Mouse (Mus musculus): ENCODE measurements around the gene Plac8. TPM values are rescaled to one million over a fixed set of nuclear protein-coding genes. Genes with fewer than 3 reads are reported as not detected.

Gene Plac8
- polyA plus RNA-seq, 1 experiment from 2014 or later, result 34.3 TPM

DNA sequence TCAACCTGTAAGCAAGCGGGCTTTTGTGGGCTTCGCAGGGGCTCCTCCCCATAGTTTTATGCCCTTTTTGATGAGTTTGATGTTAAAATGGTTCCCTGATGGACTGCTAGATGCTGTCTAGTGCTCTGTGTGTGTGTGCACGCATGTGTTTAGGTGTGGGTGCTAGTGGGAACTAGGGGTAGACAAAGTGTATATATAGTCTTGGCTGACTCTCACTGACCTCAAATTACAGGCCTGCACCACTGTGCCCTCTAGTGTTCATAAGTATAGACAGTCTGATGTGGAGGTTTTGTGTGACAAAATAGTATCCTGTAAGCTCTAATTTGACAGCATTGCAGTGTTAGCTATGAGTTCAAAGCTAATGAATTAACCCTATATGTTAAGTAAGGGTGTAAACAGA lies 35.4 kb downstream of the Plac8 start:
- Histone ChIP-seq H3K9ac (ENCODE audit: low read depth, low read length) (no peak overlapping the region), H3K27me3 (replicated peaks; ENCODE audit: control insufficient read depth, insufficient read depth, low read length) (no peaks in the 10 kb centered on the region), H3K27ac (ENCODE audit: low read depth, low read length) (no peak overlapping the region), H3K4me2 (no peak overlapping the region), H3K4me3 (ENCODE audit: low read depth, low read length) (no peak overlapping the region), H3K4me1 (replicated peaks; ENCODE audit: control insufficient read depth, insufficient read depth, low read length) (no peaks in the 10 kb centered on the region), H3K9me3 (ENCODE audit: control insufficient read depth, low read length) (no peaks in the 10 kb centered on the region), H3K36me3 (ENCODE audit: control insufficient read depth, insufficient read depth, low read length) (peaks cover 24% of the 10 kb centered on the region)
- peak; percentile 43; the same call in 1 of the 2 replicates for ATAC-seq (replicated peaks; ENCODE audit: low FRiP score)
- WGBS, result 87% methylated on average over 3 of the region's 3 CpGs
- no peak for DNase-seq (ENCODE audit: low spot score)

DNA sequence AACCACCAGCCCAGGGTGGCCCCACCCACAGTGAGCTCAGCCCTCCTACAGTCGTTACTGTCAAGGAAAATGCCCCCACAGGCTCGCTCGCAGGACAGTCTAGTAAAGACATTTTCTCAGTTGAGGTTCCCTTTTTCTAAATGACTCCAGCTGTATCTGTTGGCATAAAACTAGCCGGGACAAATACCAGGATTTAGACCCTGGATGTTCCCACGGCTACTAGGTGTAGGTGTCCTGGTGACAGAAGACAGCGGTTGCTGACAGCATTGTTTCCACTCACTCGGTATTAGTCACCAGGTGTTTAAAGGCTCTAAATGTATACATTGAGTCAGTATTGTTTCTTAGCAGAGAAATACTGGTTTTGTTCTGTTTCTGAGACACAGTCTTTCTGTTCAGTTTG lies 36.2 kb downstream of the Plac8 start:
- 77% methylated on average over 7 of the region's 7 CpGs for WGBS
- Histone ChIP-seq H3K27me3 (replicated peaks; ENCODE audit: control insufficient read depth, insufficient read depth, low read length) (no peaks in the 10 kb centered on the region), H3K27ac (ENCODE audit: low read depth, low read length) (no peak overlapping the region), H3K36me3 (ENCODE audit: control insufficient read depth, insufficient read depth, low read length) (peaks cover 27% of the 10 kb centered on the region), H3K9ac (ENCODE audit: low read depth, low read length) (no peak overlapping the region), H3K4me3 (ENCODE audit: low read depth, low read length) (no peak overlapping the region), H3K4me1 (replicated peaks; ENCODE audit: control insufficient read depth, insufficient read depth, low read length) (no peaks in the 10 kb centered on the region), H3K4me2 (no peak overlapping the region), H3K9me3 (ENCODE audit: control insufficient read depth, low read length) (no peaks in the 10 kb centered on the region)
- ATAC-seq (replicated peaks; ENCODE audit: low FRiP score), result no peak
- DNase-seq (ENCODE audit: low spot score), result no peak

DNA sequence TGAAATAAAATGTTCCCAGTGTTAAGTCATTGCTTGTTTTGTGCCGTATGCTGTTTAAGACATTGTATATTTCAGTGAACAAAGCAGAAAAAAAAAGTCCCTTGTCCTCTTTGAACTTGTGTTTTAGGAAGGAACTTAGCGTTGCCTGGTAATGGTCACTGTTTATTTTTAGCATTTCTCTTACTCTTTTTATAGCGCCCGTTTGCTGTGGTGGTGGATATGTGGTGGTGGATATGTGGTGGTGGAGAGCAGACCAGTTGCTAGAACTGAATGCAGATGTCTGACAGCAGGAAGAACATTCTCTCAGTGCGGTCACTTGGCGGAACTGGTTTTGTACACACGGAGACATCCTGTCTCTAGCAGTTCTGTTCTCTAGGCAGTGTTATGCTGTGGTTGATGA lies 45.9 kb downstream of the Plac8 start:
- Histone ChIP-seq H3K27ac (ENCODE audit: low read depth, low read length) (no peak overlapping the region), H3K9ac (ENCODE audit: low read depth, low read length) (no peak overlapping the region), H3K36me3 (ENCODE audit: control insufficient read depth, insufficient read depth, low read length) (peaks cover 7% of the 10 kb centered on the region; the same call in 1 of the 2 replicates), H3K4me3 (ENCODE audit: low read depth, low read length) (no peak overlapping the region), H3K27me3 (replicated peaks; ENCODE audit: control insufficient read depth, insufficient read depth, low read length) (no peaks in the 10 kb centered on the region), H3K9me3 (ENCODE audit: control insufficient read depth, low read length) (no peaks in the 10 kb centered on the region), H3K4me1 (replicated peaks; ENCODE audit: control insufficient read depth, insufficient read depth, low read length) (0 out of 2 replicates have a peak, but pooled peaks cover 2% of the 10 kb centered on the region), H3K4me2 (no peak overlapping the region)
- no peak for DNase-seq (ENCODE audit: low spot score)
- 44% methylated on average over 7 of the region's 7 CpGs for WGBS
- ATAC-seq (replicated peaks; ENCODE audit: low FRiP score), result 0 out of 2 replicates have a peak, but pooled peaks have one; percentile 47

DNA sequence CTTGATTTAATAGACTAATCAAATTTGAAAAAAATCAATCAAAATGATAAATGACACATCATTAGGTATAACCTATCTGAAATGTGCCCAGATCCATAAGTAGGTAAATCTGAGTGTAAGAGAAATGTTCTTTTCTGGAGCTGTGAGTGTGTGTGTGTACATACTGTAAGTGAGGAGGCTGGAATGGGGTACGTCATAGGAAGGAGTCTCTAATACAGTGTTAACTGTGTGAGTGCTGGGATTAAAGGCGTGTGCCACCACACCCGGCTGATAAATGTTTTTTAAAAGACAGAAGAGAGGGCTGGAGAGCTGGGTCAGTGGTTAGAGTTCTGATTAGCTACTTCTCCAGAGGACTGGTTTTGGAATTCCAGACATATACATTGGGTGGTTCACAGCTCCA lies 46.4 kb downstream of the Plac8 start:
- no peak for DNase-seq (ENCODE audit: low spot score)
- Histone ChIP-seq H3K4me2 (no peak overlapping the region), H3K9ac (ENCODE audit: low read depth, low read length) (no peak overlapping the region), H3K36me3 (ENCODE audit: control insufficient read depth, insufficient read depth, low read length) (peaks cover 3% of the 10 kb centered on the region; the same call in 1 of the 2 replicates), H3K27me3 (replicated peaks; ENCODE audit: control insufficient read depth, insufficient read depth, low read length) (no peaks in the 10 kb centered on the region), H3K9me3 (ENCODE audit: control insufficient read depth, low read length) (no peaks in the 10 kb centered on the region), H3K27ac (ENCODE audit: low read depth, low read length) (no peak overlapping the region), H3K4me3 (ENCODE audit: low read depth, low read length) (no peak overlapping the region), H3K4me1 (replicated peaks; ENCODE audit: control insufficient read depth, insufficient read depth, low read length) (0 out of 2 replicates have a peak, but pooled peaks cover 2% of the 10 kb centered on the region)
- no peak for ATAC-seq (replicated peaks; ENCODE audit: low FRiP score)
- 54% methylated on average over 3 of the region's 3 CpGs for WGBS

DNA sequence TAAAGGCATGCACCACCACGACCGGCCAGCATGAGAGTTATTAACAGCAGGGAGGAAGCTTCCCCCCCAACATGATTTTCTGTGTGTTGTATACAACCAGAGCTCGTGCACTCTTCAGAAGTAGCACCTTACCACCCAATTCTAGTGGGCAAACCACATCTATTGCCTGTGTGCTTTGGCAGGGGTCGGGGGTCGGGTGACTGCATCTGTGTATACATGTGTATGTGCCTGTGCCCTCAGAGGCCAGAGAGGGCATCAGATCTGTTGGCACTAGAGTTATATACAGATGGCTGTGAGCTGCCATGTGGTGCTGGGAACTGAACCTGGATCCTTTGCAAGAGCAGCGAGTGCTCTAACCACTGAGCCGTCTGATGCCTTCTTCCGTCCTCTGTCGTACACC lies 47.1 kb downstream of the Plac8 start:
- ATAC-seq (replicated peaks; ENCODE audit: low FRiP score) (no peak), DNase-seq (ENCODE audit: low spot score) (no peak)
- Histone ChIP-seq H3K4me3 (ENCODE audit: low read depth, low read length) (no peak overlapping the region), H3K27me3 (replicated peaks; ENCODE audit: control insufficient read depth, insufficient read depth, low read length) (no peaks in the 10 kb centered on the region), H3K9me3 (ENCODE audit: control insufficient read depth, low read length) (no peaks in the 10 kb centered on the region), H3K27ac (ENCODE audit: low read depth, low read length) (no peak overlapping the region), H3K36me3 (ENCODE audit: control insufficient read depth, insufficient read depth, low read length) (peaks cover 3% of the 10 kb centered on the region; the same call in 1 of the 2 replicates), H3K4me2 (no peak overlapping the region), H3K9ac (ENCODE audit: low read depth, low read length) (no peak overlapping the region), H3K4me1 (replicated peaks; ENCODE audit: control insufficient read depth, insufficient read depth, low read length) (peaks cover 5% of the 10 kb centered on the region)
- 96% methylated on average over 9 of the region's 9 CpGs for WGBS

DNA sequence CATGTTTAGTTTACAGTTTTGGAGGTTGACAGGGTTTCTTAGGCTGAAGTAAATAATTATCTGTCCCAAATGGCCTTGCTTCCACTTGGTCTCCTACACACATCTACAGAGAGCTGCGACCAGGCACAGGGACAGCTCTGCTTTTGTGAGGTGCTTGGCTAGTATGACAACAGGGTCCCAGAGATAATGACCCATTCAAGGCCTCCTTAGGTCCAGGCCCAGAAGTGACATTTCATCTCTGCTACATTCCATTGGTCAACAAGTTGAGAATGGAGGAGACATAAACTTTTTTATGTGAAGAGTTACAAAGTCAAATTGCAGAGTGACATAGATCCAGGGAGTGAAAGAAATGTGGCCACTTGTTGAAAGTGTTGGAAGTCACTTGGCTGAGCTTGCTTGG lies 48.7 kb downstream of the Plac8 start:
- ATAC-seq (replicated peaks; ENCODE audit: low FRiP score) (no peak), DNase-seq (ENCODE audit: low spot score) (no peak)
- no peaks in the 10 kb centered on the region for H3K27me3 ChIP-seq (replicated peaks; ENCODE audit: control insufficient read depth, insufficient read depth, low read length)
- no peak overlapping the region for H3K4me3 ChIP-seq (ENCODE audit: low read depth, low read length)
- H3K9ac ChIP-seq (ENCODE audit: low read depth, low read length), result no peak overlapping the region
- no peak overlapping the region for H3K4me2 ChIP-seq
- no peaks in the 10 kb centered on the region for H3K36me3 ChIP-seq (ENCODE audit: control insufficient read depth, insufficient read depth, low read length)
- WGBS, result 81% methylated on average over 1 of the region's 1 CpGs
- H3K9me3 ChIP-seq (ENCODE audit: control insufficient read depth, low read length), result no peaks in the 10 kb centered on the region
- H3K27ac ChIP-seq (ENCODE audit: low read depth, low read length), result no peak overlapping the region
- peaks cover 7% of the 10 kb centered on the region for H3K4me1 ChIP-seq (replicated peaks; ENCODE audit: control insufficient read depth, insufficient read depth, low read length)

DNA sequence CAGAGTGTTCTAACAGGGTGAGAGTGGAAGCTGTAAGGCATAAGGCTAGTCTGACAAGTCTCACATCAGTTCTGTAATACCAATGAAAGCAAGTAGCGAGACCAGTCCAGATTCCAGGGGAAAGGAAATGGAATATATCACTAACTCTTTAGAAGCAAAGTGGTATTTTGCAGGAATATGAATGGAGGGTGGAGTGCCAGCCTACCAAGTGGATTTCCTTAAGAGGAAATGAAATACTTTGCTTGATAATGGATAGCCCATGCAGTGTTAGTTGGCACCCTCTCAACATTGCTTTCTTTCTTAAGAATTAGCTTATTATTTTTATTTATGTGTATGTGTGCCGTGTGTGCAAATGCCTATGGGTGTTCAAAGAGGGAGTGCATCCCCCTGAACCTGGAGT lies 51.8 kb downstream of the Plac8 start:
- H3K27me3 ChIP-seq (replicated peaks; ENCODE audit: control insufficient read depth, insufficient read depth, low read length), result no peaks in the 10 kb centered on the region
- no peaks in the 10 kb centered on the region for H3K9me3 ChIP-seq (ENCODE audit: control insufficient read depth, low read length)
- WGBS, result 89% methylated on average over 2 of the region's 2 CpGs
- H3K4me1 ChIP-seq (replicated peaks; ENCODE audit: control insufficient read depth, insufficient read depth, low read length), result peaks cover 5% of the 10 kb centered on the region
- H3K4me2 ChIP-seq, result peak overlapping the region; percentile 81
- no peak overlapping the region for H3K4me3 ChIP-seq (ENCODE audit: low read depth, low read length)
- ATAC-seq (replicated peaks; ENCODE audit: low FRiP score), result no peak
- no peak for DNase-seq (ENCODE audit: low spot score)
- H3K27ac ChIP-seq (ENCODE audit: low read depth, low read length), result no peak overlapping the region
- no peak overlapping the region for H3K9ac ChIP-seq (ENCODE audit: low read depth, low read length)
- no peaks in the 10 kb centered on the region for H3K36me3 ChIP-seq (ENCODE audit: control insufficient read depth, insufficient read depth, low read length)

DNA sequence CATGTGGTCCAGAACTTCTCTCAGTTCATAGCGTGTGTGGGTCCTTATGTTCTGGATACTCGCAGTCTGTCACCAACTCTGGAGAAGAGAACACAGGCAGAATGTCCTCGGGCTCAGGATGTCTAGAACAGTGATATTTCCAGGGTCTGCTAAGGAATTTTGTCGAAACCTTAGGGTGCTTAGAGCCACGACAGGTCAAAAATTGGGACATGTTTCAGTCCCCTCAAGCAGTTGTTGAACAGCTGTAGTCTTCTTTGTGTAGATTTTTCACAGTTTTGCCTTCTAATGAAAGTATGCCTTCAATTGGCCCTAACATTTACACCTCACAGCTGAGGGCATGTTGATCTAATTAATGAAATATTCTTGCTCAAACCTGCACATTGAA lies 53.0 kb downstream of the Plac8 start:
- no peak for ATAC-seq (replicated peaks; ENCODE audit: low FRiP score)
- 7% methylated on average over 5 of the region's 5 CpGs for WGBS

More for the DNA sequence above, 53.0 kb downstream of the Plac8 start:
- H3K27ac ChIP-seq (ENCODE audit: low read depth, low read length), result no peak overlapping the region
- H3K9ac ChIP-seq (ENCODE audit: low read depth, low read length), result peak overlapping the region; percentile 71
- no peaks in the 10 kb centered on the region for H3K9me3 ChIP-seq (ENCODE audit: control insufficient read depth, low read length)
- no peak for DNase-seq (ENCODE audit: low spot score)
- H3K4me2 ChIP-seq, result peak overlapping the region; percentile 81
- no peaks in the 10 kb centered on the region for H3K27me3 ChIP-seq (replicated peaks; ENCODE audit: control insufficient read depth, insufficient read depth, low read length)
- peaks cover 5% of the 10 kb centered on the region for H3K4me1 ChIP-seq (replicated peaks; ENCODE audit: control insufficient read depth, insufficient read depth, low read length)
- H3K4me3 ChIP-seq (ENCODE audit: low read depth, low read length), result peak overlapping the region; percentile 76
- H3K36me3 ChIP-seq (ENCODE audit: control insufficient read depth, insufficient read depth, low read length), result no peaks in the 10 kb centered on the region
